7 mouse cellular contexts compared by ENCODE assay signal in the genomic region with DNA sequence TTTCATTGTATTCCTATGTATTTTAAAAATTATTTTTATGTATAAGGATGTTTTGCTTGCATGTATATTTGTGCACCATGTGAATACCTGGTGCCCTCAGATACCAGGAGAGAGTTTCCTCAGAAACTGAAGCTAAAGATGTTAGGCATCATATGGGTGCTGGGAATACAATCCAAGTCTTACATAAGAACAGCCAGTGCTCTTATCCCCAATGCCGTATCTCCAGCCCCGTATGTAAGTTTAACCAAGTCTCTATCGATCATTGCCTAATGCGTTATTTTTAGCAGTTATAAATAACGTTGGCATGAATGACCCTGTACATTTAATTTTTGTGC. TPM values are rescaled to one million over a fixed set of nuclear protein-coding genes. Genes with fewer than 3 reads are reported as not detected.
DNase-seq lines count a peak whose midpoint lies in the region; ATAC-seq lines count a peak whose summit lies in the region.

No protein-coding gene starts in this region.

- H3K4me1 ChIP-seq in lung, embryonic 15.5 days: peaks cover 16% of the 10 kb centered on the region
- H3K4me1 ChIP-seq in forebrain, embryonic 13.5 days: peaks cover 17% of the 10 kb centered on the region
- H3K4me1 ChIP-seq in limb, embryonic 13.5 days: peaks cover 16% of the 10 kb centered on the region
- 0 out of 2 replicates have a peak, but pooled peaks cover 3% of the 10 kb centered on the region for H3K4me1 ChIP-seq in stomach, embryonic 15.5 days

- ATAC-seq in lung, embryonic 15.5 days (ENCODE audit: borderline replicate concordance, extremely low read depth, low FRiP score, low TSS enrichment): no peak
- ATAC-seq in forebrain, embryonic 13.5 days: no peak
- ATAC-seq in limb, embryonic 13.5 days (ENCODE audit: low FRiP score, low read depth): 0 out of 2 replicates have a peak, but pooled peaks have one; percentile 6
- no peak for ATAC-seq in stomach, embryonic 15.5 days (ENCODE audit: insufficient read depth, low FRiP score, low read depth)

- no peaks in the 10 kb centered on the region for H3K9me3 ChIP-seq in lung, embryonic 15.5 days
- H3K9me3 ChIP-seq in forebrain, embryonic 13.5 days (replicated peaks): no peaks in the 10 kb centered on the region
- H3K9me3 ChIP-seq in limb, embryonic 13.5 days: no peaks in the 10 kb centered on the region
- H3K9me3 ChIP-seq in stomach, embryonic 15.5 days: no peaks in the 10 kb centered on the region

- peaks cover 42% of the 10 kb centered on the region for H3K36me3 ChIP-seq in lung, embryonic 15.5 days
- peaks cover 52% of the 10 kb centered on the region for H3K36me3 ChIP-seq in forebrain, embryonic 13.5 days (ENCODE audit: poor library complexity, severe bottlenecking)
- peaks cover 62% of the 10 kb centered on the region for H3K36me3 ChIP-seq in limb, embryonic 13.5 days
- peaks cover 28% of the 10 kb centered on the region for H3K36me3 ChIP-seq in stomach, embryonic 15.5 days

- 0 out of 2 replicates have a peak overlapping the region, but pooled peaks have one; percentile 16 for H3K9ac ChIP-seq in lung, embryonic 15.5 days
- no peak overlapping the region for H3K9ac ChIP-seq in forebrain, embryonic 13.5 days
- no peak overlapping the region; the same call in 1 of the 2 replicates for H3K9ac ChIP-seq in limb, embryonic 13.5 days
- H3K9ac ChIP-seq in stomach, embryonic 15.5 days: no peak overlapping the region

- no peak overlapping the region for H3K27ac ChIP-seq in lung, embryonic 15.5 days
- H3K27ac ChIP-seq in forebrain, embryonic 13.5 days: no peak overlapping the region
- no peak overlapping the region for H3K27ac ChIP-seq in limb, embryonic 13.5 days
- H3K27ac ChIP-seq in stomach, embryonic 15.5 days: no peak overlapping the region

- H3K27me3 ChIP-seq in lung, embryonic 15.5 days: no peaks in the 10 kb centered on the region
- H3K27me3 ChIP-seq in forebrain, embryonic 13.5 days: no peaks in the 10 kb centered on the region
- no peaks in the 10 kb centered on the region for H3K27me3 ChIP-seq in limb, embryonic 13.5 days
- no peaks in the 10 kb centered on the region for H3K27me3 ChIP-seq in stomach, embryonic 15.5 days (replicated peaks)

- H3K4me3 ChIP-seq in lung, embryonic 15.5 days: peak overlapping the region; percentile 81
- peak overlapping the region; percentile 97 for H3K4me3 ChIP-seq in forebrain, embryonic 13.5 days
- peak overlapping the region; percentile 99 for H3K4me3 ChIP-seq in limb, embryonic 13.5 days
- peak overlapping the region; percentile 98 for H3K4me3 ChIP-seq in stomach, embryonic 15.5 days (replicated peaks)

- DNase-seq in lung, postnatal 36 days: no peak
- no peak for DNase-seq in urinary bladder, adult 2 months (ENCODE audit: low spot score)
- DNase-seq in left cerebral cortex, adult 8-10 months (ENCODE audit: low spot score in 2 of 2): no peak

- H3K4me2 ChIP-seq in lung, embryonic 15.5 days: 0 out of 2 replicates have a peak overlapping the region, but pooled peaks have one; percentile 29
- H3K4me2 ChIP-seq in forebrain, embryonic 13.5 days: peak overlapping the region; percentile 92; the same call in 1 of the 2 replicates
- no peak overlapping the region for H3K4me2 ChIP-seq in limb, embryonic 13.5 days (replicated peaks)
- H3K4me2 ChIP-seq in stomach, embryonic 15.5 days: peak overlapping the region; percentile 30; the same call in 1 of the 2 replicates

- WGBS in lung, embryonic 15.5 days: 27% methylated on average over 5 of the region's 5 CpGs
- 32% methylated on average over 5 of the region's 5 CpGs for WGBS in forebrain, embryonic 13.5 days
- WGBS in limb, embryonic 13.5 days: 30% methylated on average over 5 of the region's 5 CpGs
- 31% methylated on average over 5 of the region's 5 CpGs for WGBS in stomach, embryonic 15.5 days

RNA-seq across cellular contexts. Expression of a gene that starts 0.3 kb away (rescaled TPM):
- 161 and 164 TPM in 2 replicates for polyA plus RNA-seq in lung, embryonic 15.5 days (2015; fragmentation: Nextera tagmentation; extraction: Ambion mirVana)
- 170 TPM in 2 replicates for polyA plus RNA-seq in forebrain, embryonic 13.5 days (2015; fragmentation: Nextera tagmentation; extraction: Ambion mirVana)
- 145 and 149 TPM in 2 replicates for polyA plus RNA-seq in limb, embryonic 13.5 days (2015; fragmentation: Nextera tagmentation; extraction: Ambion mirVana)
- polyA plus RNA-seq in stomach, embryonic 15.5 days (2015; fragmentation: Nextera tagmentation; extraction: Ambion mirVana): 133 and 134 TPM in 2 replicates
- polyA plus RNA-seq in urinary bladder, adult 2 months (2012; rRNA removed): 89.5 and 99.2 TPM in 2 replicates
- total RNA-seq in left cerebral cortex, adult 8-10 months (2022): 10 to 100 TPM; 64.6 to 75.4 (median 67.0) TPM

RNA-seq across cellular contexts. Expression of a gene that starts 18.8 kb away (rescaled TPM):
- 104 and 105 TPM in 2 replicates for polyA plus RNA-seq in lung, embryonic 15.5 days (2015; fragmentation: Nextera tagmentation; extraction: Ambion mirVana)
- polyA plus RNA-seq in forebrain, embryonic 13.5 days (2015; fragmentation: Nextera tagmentation; extraction: Ambion mirVana): 162 and 176 TPM in 2 replicates
- polyA plus RNA-seq in limb, embryonic 13.5 days (2015; fragmentation: Nextera tagmentation; extraction: Ambion mirVana): 127 and 133 TPM in 2 replicates
- 89.4 and 91.5 TPM in 2 replicates for polyA plus RNA-seq in stomach, embryonic 15.5 days (2015; fragmentation: Nextera tagmentation; extraction: Ambion mirVana)
- 22.0 and 27.7 TPM in 2 replicates for polyA plus RNA-seq in urinary bladder, adult 2 months (2012; rRNA removed)
- total RNA-seq in left cerebral cortex, adult 8-10 months (2022): 10 to 100 TPM; 70.8 to 75.9 (median 72.0) TPM

RNA-seq across cellular contexts. Expression of a gene that starts 18.9 kb away (rescaled TPM):
- polyA plus RNA-seq in lung, embryonic 15.5 days (2015; fragmentation: Nextera tagmentation; extraction: Ambion mirVana): 63.0 and 68.0 TPM in 2 replicates
- polyA plus RNA-seq in forebrain, embryonic 13.5 days (2015; fragmentation: Nextera tagmentation; extraction: Ambion mirVana): 55.0 and 60.8 TPM in 2 replicates
- polyA plus RNA-seq in limb, embryonic 13.5 days (2015; fragmentation: Nextera tagmentation; extraction: Ambion mirVana): 72.7 and 73.7 TPM in 2 replicates
- 75.8 and 84.2 TPM in 2 replicates for polyA plus RNA-seq in stomach, embryonic 15.5 days (2015; fragmentation: Nextera tagmentation; extraction: Ambion mirVana)
- polyA plus RNA-seq in urinary bladder, adult 2 months (2012; rRNA removed): 62.3 and 72.1 TPM in 2 replicates
- 100 to 1,000 TPM in 1 of 4 experiments, 10 to 100 TPM in 3; 75.6 to 104 (median 90.6) TPM for total RNA-seq in left cerebral cortex, adult 8-10 months (2022)

RNA-seq across cellular contexts. Expression of a gene that starts 19.2 kb away (rescaled TPM):
- 40.4 and 45.7 TPM in 2 replicates for polyA plus RNA-seq in lung, embryonic 15.5 days (2015; fragmentation: Nextera tagmentation; extraction: Ambion mirVana)
- 38.2 and 39.2 TPM in 2 replicates for polyA plus RNA-seq in forebrain, embryonic 13.5 days (2015; fragmentation: Nextera tagmentation; extraction: Ambion mirVana)
- 21.4 and 21.7 TPM in 2 replicates for polyA plus RNA-seq in limb, embryonic 13.5 days (2015; fragmentation: Nextera tagmentation; extraction: Ambion mirVana)
- polyA plus RNA-seq in stomach, embryonic 15.5 days (2015; fragmentation: Nextera tagmentation; extraction: Ambion mirVana): 26.9 and 29.8 TPM in 2 replicates
- polyA plus RNA-seq in urinary bladder, adult 2 months (2012; rRNA removed): 12.4 and 13.6 TPM in 2 replicates
- total RNA-seq in left cerebral cortex, adult 8-10 months (2022): 10 to 100 TPM; 15.1 to 18.3 (median 17.3) TPM

RNA-seq across cellular contexts. Expression of a gene that starts 46.7 kb away (rescaled TPM):
- 0.32 TPM in 1 of 2 replicates, not detected in the other for polyA plus RNA-seq in lung, embryonic 15.5 days (2015; fragmentation: Nextera tagmentation; extraction: Ambion mirVana)
- polyA plus RNA-seq in forebrain, embryonic 13.5 days (2015; fragmentation: Nextera tagmentation; extraction: Ambion mirVana): not detected in 2 replicates
- 0.42 TPM in 1 of 2 replicates, not detected in the other for polyA plus RNA-seq in limb, embryonic 13.5 days (2015; fragmentation: Nextera tagmentation; extraction: Ambion mirVana)
- polyA plus RNA-seq in stomach, embryonic 15.5 days (2015; fragmentation: Nextera tagmentation; extraction: Ambion mirVana): 0.39 TPM in 1 of 2 replicates, not detected in the other
- polyA plus RNA-seq in urinary bladder, adult 2 months (2012; rRNA removed): 2.3 and 4.0 TPM in 2 replicates
- total RNA-seq in left cerebral cortex, adult 8-10 months (2022): 10 to 100 TPM in 1 of 4 experiments, 1 to 10 TPM in 3; 8.3 to 13.8 (median 9.6) TPM
